Mouse (Mus musculus) bone marrow, adult 2 months (tissue): Measurements from ENCODE around the gene Hdac10.

Experiments used
- CTCF ChIP-seq: fragments of 200-500 bp; IDR thresholded peaks from 2 replicates; pipeline ENCODE4 v1.5.1; 2011; ENCODE audit warnings: low read length, control low read depth; ENCODE audit not compliant: control insufficient read depth, insufficient read depth
- POLR2A ChIP-seq: fragments of 200-500 bp; IDR thresholded peaks from 2 replicates; pipeline ENCODE4 v1.6.1; 2011; ENCODE audit warnings: low read depth, mild to moderate bottlenecking, control low read depth, low read length, borderline replicate concordance; ENCODE audit not compliant: control insufficient read depth

GRCm38 (mm10) chr15:89078208-89078836 is 50.2 kb downstream of the Hdac10 start:
- TF ChIP-seq POLR2A (no peak), CTCF (no peak)
